8 mouse cellular contexts compared by ENCODE assay signal in the genomic region with DNA sequence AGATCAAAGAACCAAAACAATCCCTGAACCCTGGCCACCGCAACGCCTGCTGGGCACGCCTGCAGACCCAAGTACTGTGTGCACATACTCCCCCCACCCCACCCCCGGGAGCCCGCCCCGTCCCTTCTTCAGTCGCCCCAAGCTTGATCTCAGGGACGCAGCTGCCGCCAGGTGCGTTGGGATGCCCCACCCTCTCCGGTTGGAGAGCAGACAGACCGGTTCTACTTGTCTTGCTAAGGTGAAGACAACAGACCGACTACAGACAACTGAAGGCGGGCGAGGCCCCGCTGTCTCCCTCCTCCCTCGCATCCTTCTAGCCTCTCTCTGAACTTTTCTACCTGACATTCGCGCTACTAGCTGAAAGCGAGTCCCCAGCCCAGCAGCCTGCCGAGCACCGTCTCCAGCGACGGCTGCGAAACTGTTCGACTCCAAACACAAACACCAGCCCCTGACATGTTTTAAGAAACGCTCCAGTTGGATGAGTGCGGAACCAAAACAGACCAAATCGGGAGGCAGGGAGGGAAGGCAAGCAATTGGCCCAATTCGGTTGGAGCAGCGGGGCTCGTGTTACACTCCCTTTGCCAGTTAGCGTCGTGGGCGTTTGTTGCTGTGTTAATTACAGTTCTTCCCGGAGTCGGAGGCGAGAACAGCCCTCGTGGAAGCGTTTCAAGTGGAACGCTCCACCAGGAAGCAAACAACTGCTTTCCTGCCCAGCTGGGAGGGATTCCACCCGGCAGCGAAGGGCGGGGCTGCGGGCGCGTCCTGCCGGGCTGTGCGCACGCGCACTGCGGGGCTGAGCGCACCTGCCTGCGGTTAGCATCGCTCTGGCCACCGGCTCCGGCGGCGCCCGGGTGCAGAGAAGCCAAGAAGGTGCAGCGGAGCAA. TPM values are rescaled to one million over a fixed set of nuclear protein-coding genes. Genes with fewer than 3 reads are reported as not detected.
DNase-seq lines count a peak whose midpoint lies in the region; ATAC-seq and TF ChIP-seq lines count a peak whose summit lies in the region.

No protein-coding gene starts in this region.

- peak overlapping the region; percentile 65 for H3K9ac ChIP-seq in ES-Bruce4 (ENCODE audit: low read depth, poor library complexity, severe bottlenecking)
- H3K9ac ChIP-seq in forebrain, embryonic 15.5 days (replicated peaks), result peak overlapping the region; percentile 47
- H3K9ac ChIP-seq in liver, postnatal 0 days (replicated peaks), result peak overlapping the region; percentile 56
- H3K9ac ChIP-seq in neural tube, embryonic 13.5 days, result peak overlapping the region; percentile 69

- peak; percentile 45 for DNase-seq in c-Kit-positive CD71-positive TER-119-positive erythroid progenitor cells, embryonic 14.5 days (ENCODE audit: low spot score)
- peak; percentile 85 to 86 for DNase-seq in heart, postnatal 14 days
- DNase-seq in layer of hippocampus, adult 11-12 months (ENCODE audit: low spot score), result peak; percentile 83
- peak; percentile 86 for DNase-seq in liver, postnatal 0 days
- peak; percentile 91 for DNase-seq in telencephalon, adult 2 months (ENCODE audit: low read depth, low spot score)

- TF ChIP-seq CTCF in ES-Bruce4 (IDR thresholded peaks at IDR 0.05; ENCODE audit: low read depth, low read length), result no peak
- no peak for TF ChIP-seq CTCF in liver, postnatal 0 days (IDR thresholded peaks at IDR 0.05; ENCODE audit: low read depth)

- H3K4me3 ChIP-seq in ES-Bruce4 (ENCODE audit: low read depth, low read length), result peak overlapping the region; percentile 76
- peak overlapping the region; percentile 52 for H3K4me3 ChIP-seq in forebrain, embryonic 15.5 days
- H3K4me3 ChIP-seq in liver, postnatal 0 days (ENCODE audit: low read depth, low read length), result peak overlapping the region; percentile 58
- peak overlapping the region; percentile 56 for H3K4me3 ChIP-seq in neural tube, embryonic 13.5 days

- no peaks in the 10 kb centered on the region for H3K4me1 ChIP-seq in ES-Bruce4 (ENCODE audit: control insufficient read depth, insufficient read depth, low read length)
- peaks cover 14% of the 10 kb centered on the region for H3K4me1 ChIP-seq in forebrain, embryonic 15.5 days
- peaks cover 11% of the 10 kb centered on the region for H3K4me1 ChIP-seq in liver, postnatal 0 days (ENCODE audit: insufficient read depth)
- H3K4me1 ChIP-seq in neural tube, embryonic 13.5 days (replicated peaks), result peaks cover 12% of the 10 kb centered on the region

- H3K27me3 ChIP-seq in ES-Bruce4 (ENCODE audit: control insufficient read depth, insufficient read depth, low read length, poor library complexity, severe bottlenecking), result no peaks in the 10 kb centered on the region
- peaks cover 8% of the 10 kb centered on the region; the same call in 1 of the 2 replicates for H3K27me3 ChIP-seq in forebrain, embryonic 15.5 days
- H3K27me3 ChIP-seq in liver, postnatal 0 days (ENCODE audit: insufficient read depth, low read length), result peaks cover 11% of the 10 kb centered on the region; the same call in 1 of the 2 replicates
- H3K27me3 ChIP-seq in neural tube, embryonic 13.5 days, result peaks cover 23% of the 10 kb centered on the region

- TF ChIP-seq EP300 in ES-Bruce4 (IDR thresholded peaks at IDR 0.05; ENCODE audit: insufficient read depth, low read depth, low read length), result peak; percentile 98
- TF ChIP-seq EP300 in liver, postnatal 0 days (IDR thresholded peaks at IDR 0.05; ENCODE audit: low read depth), result no peak

- no peaks in the 10 kb centered on the region for H3K9me3 ChIP-seq in ES-Bruce4 (replicated peaks; ENCODE audit: control insufficient read depth, insufficient read depth, low read length, poor library complexity, severe bottlenecking)
- no peaks in the 10 kb centered on the region for H3K9me3 ChIP-seq in forebrain, embryonic 15.5 days
- H3K9me3 ChIP-seq in liver, postnatal 0 days (ENCODE audit: low read length), result no peaks in the 10 kb centered on the region
- H3K9me3 ChIP-seq in neural tube, embryonic 13.5 days, result no peaks in the 10 kb centered on the region

- H3K4me2 ChIP-seq in forebrain, embryonic 15.5 days (replicated peaks), result peak overlapping the region; percentile 86
- H3K4me2 ChIP-seq in liver, postnatal 0 days (ENCODE audit: low read depth, low read length), result peak overlapping the region; percentile 93
- peak overlapping the region; percentile 96 for H3K4me2 ChIP-seq in neural tube, embryonic 13.5 days

- no peaks in the 10 kb centered on the region for H3K36me3 ChIP-seq in ES-Bruce4 (ENCODE audit: control insufficient read depth, insufficient read depth, low read length, poor library complexity, severe bottlenecking)
- H3K36me3 ChIP-seq in forebrain, embryonic 15.5 days, result no peaks in the 10 kb centered on the region
- H3K36me3 ChIP-seq in liver, postnatal 0 days (replicated peaks; ENCODE audit: insufficient read depth, low read length), result no peaks in the 10 kb centered on the region
- H3K36me3 ChIP-seq in neural tube, embryonic 13.5 days, result no peaks in the 10 kb centered on the region

- under 1% methylated on average over 60 of the region's 61 CpGs for WGBS in forebrain, embryonic 15.5 days
- under 1% methylated on average over 59 of the region's 61 CpGs for WGBS in liver, postnatal 0 days (ENCODE audit: insufficient replicate concordance)
- under 1% methylated on average over 60 of the region's 61 CpGs for WGBS in neural tube, embryonic 13.5 days

- intact Hi-C loops in heart, postnatal 14 days (cut with DNase I), result no loop called here

- peak overlapping the region; percentile 94 for H3K27ac ChIP-seq in ES-Bruce4 (ENCODE audit: insufficient read depth, low read length)
- H3K27ac ChIP-seq in forebrain, embryonic 15.5 days (replicated peaks), result peak overlapping the region; percentile 53
- peak overlapping the region; percentile 88 for H3K27ac ChIP-seq in liver, postnatal 0 days (ENCODE audit: low read depth)
- H3K27ac ChIP-seq in neural tube, embryonic 13.5 days (replicated peaks), result no peak overlapping the region

- peak; percentile 41 for TF ChIP-seq POLR2A in ES-Bruce4 (IDR thresholded peaks at IDR 0.05; ENCODE audit: insufficient read depth, low read length)

- peak; percentile 92 for ATAC-seq in forebrain, embryonic 15.5 days (replicated peaks)
- peak; percentile 88 for ATAC-seq in liver, postnatal 0 days
- peak; percentile 91 for ATAC-seq in neural tube, embryonic 13.5 days (ENCODE audit: low read depth)

RNA-seq across cellular contexts. Expression of gene Gm2310, which starts 49.1 kb away (rescaled TPM):
- not detected in 2 replicates for polyA plus RNA-seq in ES-Bruce4 (2011; ENCODE audit: insufficient read depth, insufficient read length, low read depth, missing spikeins)
- polyA plus RNA-seq in forebrain, embryonic 15.5 days (2015; fragmentation: Nextera tagmentation; extraction: Ambion mirVana), result not detected in 2 replicates
- total RNA-seq in heart, postnatal 14 days (2021), result not detected
- polyA plus RNA-seq in liver, postnatal 0 days (2015; fragmentation: Nextera tagmentation; extraction: Ambion mirVana), result not detected in 2 replicates
- polyA plus RNA-seq in neural tube, embryonic 13.5 days (2015; fragmentation: Nextera tagmentation; extraction: Ambion mirVana), result not detected in 2 replicates
